Mouse (Mus musculus): ENCODE results near the gene Fam110a.

GRCm38 (mm10) chr2:151959274-151959673, 20.7 kb downstream of the Fam110a start:
- TF ChIP-seq CTCF (IDR thresholded peaks at IDR 0.05) (no peak), POLR2A (IDR thresholded peaks at IDR 0.05; ENCODE audit: insufficient read depth, low read depth, low read length) (no peak), EP300 (IDR thresholded peaks at IDR 0.05; ENCODE audit: insufficient read depth, low read depth, low read length) (no peak)

Data from heart, adult 2 months (tissue).